Mouse (Mus musculus): ENCODE data around the gene Uckl1.

DNA sequence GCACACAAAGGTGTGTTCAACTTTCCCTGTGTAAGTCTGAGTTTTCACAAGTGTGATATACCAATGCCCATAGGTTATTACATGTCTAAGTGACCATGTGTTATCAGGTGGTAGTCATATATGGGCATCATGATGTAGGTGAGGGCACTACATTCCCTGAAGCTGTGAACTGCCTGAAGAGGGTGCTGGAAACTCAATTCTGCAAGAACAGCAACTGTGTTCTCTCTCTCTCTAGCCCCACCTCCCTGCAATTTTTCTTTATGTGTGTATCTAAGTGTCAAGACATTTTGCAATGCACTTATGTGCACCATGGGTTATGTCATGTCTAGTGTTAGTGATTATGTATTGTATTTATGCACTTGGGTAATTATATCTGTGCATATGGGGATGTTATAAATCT lies 9.2 kb upstream of the Uckl1 start:
- TF ChIP-seq CTCF (IDR thresholded peaks at IDR 0.05; ENCODE audit: low read depth) (0 out of 2 replicates have a peak, but pooled peaks have one; percentile 18), EP300 (IDR thresholded peaks at IDR 0.05; ENCODE audit: low read depth) (no peak)

Measured in liver, postnatal 0 days (tissue).